Mouse (Mus musculus) MEL (cell line): ENCODE data around the gene Ndufaf8. TPM values are rescaled to one million over a fixed set of nuclear protein-coding genes. Genes with fewer than 3 reads are reported as not detected.

Experiments
- DNase-seq: peaks from one replicate; pipeline ENCODE4 v3.0.0; 2011; ENCODE audit warnings: low read depth, low spot score
- H3K27ac ChIP-seq: 2 replicates; pipeline ENCODE4 v1.5.1; 2012; ENCODE audit warnings: low read depth, mild to moderate bottlenecking, control low read depth, low read length, moderate library complexity; ENCODE audit not compliant: control insufficient read depth
- H3K27me3 ChIP-seq, 2 experiments: fragments of 150-350 bp in 1 of 2; sonication (generic) in 1 of 2; 2 replicates each; pipeline ENCODE4 v1.6.1; 2012; ENCODE audit warnings: low read length in 2 of 2, mild to moderate bottlenecking in 2 of 2, improper control_type of control experiment in 1 of 2, moderate library complexity in 1 of 2; ENCODE audit not compliant: insufficient read depth in 2 of 2, control insufficient read depth in 1 of 2
- H3K36me3 ChIP-seq, 2 experiments: 2 replicates each; pipeline ENCODE4 v1.6.1; 2012 to 2014; ENCODE audit warnings: low read length in 2 of 2, improper control_type of control experiment in 1 of 2, inconsistent platforms in 1 of 2, mild to moderate bottlenecking in 1 of 2; ENCODE audit not compliant: insufficient read depth in 2 of 2, control insufficient read depth in 1 of 2
- H3K4me1 ChIP-seq, 2 experiments: fragments of 150-350 bp in 1 of 2; sonication (generic) in 1 of 2; 2 replicates each; pipeline ENCODE4 v1.6.1; 2012; ENCODE audit warnings: low read length in 2 of 2, improper control_type of control experiment in 1 of 2, mild to moderate bottlenecking in 1 of 2; ENCODE audit not compliant: insufficient read depth in 2 of 2, control insufficient read depth in 1 of 2
- H3K4me3 ChIP-seq, 2 experiments: fragments of 150-350 bp in 1 of 2; sonication (generic) in 1 of 2; 2 replicates each; pipeline ENCODE4 v1.5.1; 2012; ENCODE audit warnings: low read depth in 2 of 2, low read length in 2 of 2, mild to moderate bottlenecking in 2 of 2, moderate library complexity in 2 of 2, control low read depth in 1 of 2, improper control_type of control experiment in 1 of 2; ENCODE audit not compliant: control insufficient read depth in 1 of 2, insufficient read depth in 1 of 2
- H3K79me2 ChIP-seq: 2 replicates; pipeline ENCODE4 v1.6.1; 2012; ENCODE audit warnings: mild to moderate bottlenecking, low read length, moderate library complexity; ENCODE audit not compliant: control insufficient read depth, poor library complexity, insufficient read depth
- H3K9ac ChIP-seq: 2 replicates; pipeline ENCODE4 v1.6.1; 2012; ENCODE audit warnings: low read depth, mild to moderate bottlenecking, control low read depth, low read length, moderate library complexity; ENCODE audit not compliant: control insufficient read depth, poor library complexity, severe bottlenecking
- H3K9me3 ChIP-seq: fragments of 150-350 bp; sonication (generic); replicated peaks from 2 replicates; pipeline ENCODE4 v1.6.1; 2012; ENCODE audit warnings: mild to moderate bottlenecking, low read length, improper control_type of control experiment, moderate library complexity; ENCODE audit not compliant: insufficient read depth
- BHLHE40 ChIP-seq: IDR thresholded peaks from 2 replicates; pipeline ENCODE4 v1.6.1; 2012; ENCODE audit warnings: low read depth, mild to moderate bottlenecking, inconsistent platforms, low read length, improper control_type of control experiment, borderline replicate concordance
- CHD1 ChIP-seq: IDR thresholded peaks from 2 replicates; pipeline ENCODE4 v1.6.1; 2012; ENCODE audit warnings: low read depth, mild to moderate bottlenecking, inconsistent platforms, low read length, improper control_type of control experiment
- CTCF ChIP-seq, 3 experiments: IDR thresholded peaks in 2 of 3; conservative IDR thresholded peaks in 1 of 3; 2 replicates each; pipeline ENCODE4 v1.5.1; 2011 to 2012; ENCODE audit warnings: low read length in 3 of 3, low read depth in 2 of 3, mild to moderate bottlenecking in 2 of 3, improper control_type of control experiment in 1 of 3, inconsistent platforms in 1 of 3, mixed read lengths in 1 of 3, moderate library complexity in 1 of 3; ENCODE audit not compliant: control insufficient read depth in 1 of 3, insufficient read depth in 1 of 3, poor library complexity in 1 of 3, severe bottlenecking in 1 of 3
- EP300 ChIP-seq, 2 experiments: IDR thresholded peaks; 2 replicates each; pipeline ENCODE4 v1.6.1; 2011; ENCODE audit warnings: improper control_type of control experiment in 2 of 2, low read length in 2 of 2, low read depth in 1 of 2, mild to moderate bottlenecking in 1 of 2
- ETS1 ChIP-seq: IDR thresholded peaks from 2 replicates; pipeline ENCODE4 v1.6.1; 2012; ENCODE audit warnings: low read depth, mild to moderate bottlenecking, inconsistent platforms, low read length, improper control_type of control experiment, moderate library complexity
- GATA1 ChIP-seq: IDR thresholded peaks from 2 replicates; pipeline ENCODE4 v1.6.1; 2011; ENCODE audit warnings: low read depth, low read length, improper control_type of control experiment
- MAX ChIP-seq: IDR thresholded peaks from 2 replicates; pipeline ENCODE4 v1.6.1; 2011; ENCODE audit warnings: low read length, improper control_type of control experiment
- MEF2A ChIP-seq: IDR thresholded peaks from 2 replicates; pipeline ENCODE4 v1.6.1; 2014; ENCODE audit warnings: low read depth, mild to moderate bottlenecking, inconsistent platforms, low read length, improper control_type of control experiment; ENCODE audit not compliant: poor library complexity, insufficient replicate concordance, severe bottlenecking; ENCODE audit errors: extremely low read depth
- MXI1 ChIP-seq: IDR thresholded peaks from 2 replicates; pipeline ENCODE4 v1.6.1; 2011; ENCODE audit warnings: mild to moderate bottlenecking, low read depth, low read length, improper control_type of control experiment
- MYB ChIP-seq: IDR thresholded peaks from 2 replicates; pipeline ENCODE4 v1.6.1; 2011; ENCODE audit warnings: mild to moderate bottlenecking, low read depth, low read length, improper control_type of control experiment
- MYC ChIP-seq: IDR thresholded peaks from 2 replicates; pipeline ENCODE4 v1.6.1; 2011; ENCODE audit warnings: low read depth, mild to moderate bottlenecking, low read length, improper control_type of control experiment, moderate library complexity
- NRF1 ChIP-seq: IDR thresholded peaks from 2 replicates; pipeline ENCODE4 v1.6.1; 2014; ENCODE audit warnings: low read depth, mild to moderate bottlenecking, inconsistent platforms, low read length, improper control_type of control experiment, moderate library complexity; ENCODE audit not compliant: poor library complexity, insufficient read depth, severe bottlenecking
- POLR2AphosphoS2 ChIP-seq: IDR thresholded peaks from 2 replicates; pipeline ENCODE4 v1.6.1; 2011; ENCODE audit warnings: low read length, improper control_type of control experiment
- RCOR1 ChIP-seq: IDR thresholded peaks from 2 replicates; pipeline ENCODE4 v1.6.1; 2012; ENCODE audit warnings: low read depth, mild to moderate bottlenecking, inconsistent platforms, low read length, improper control_type of control experiment
- SIN3A ChIP-seq: IDR thresholded peaks from 2 replicates; pipeline ENCODE4 v1.6.1; 2012; ENCODE audit warnings: low read length, improper control_type of control experiment, inconsistent platforms
- TBP ChIP-seq: IDR thresholded peaks from 2 replicates; pipeline ENCODE4 v1.8.0; 2011; ENCODE audit warnings: low read depth, low read length, improper control_type of control experiment
- TCF12 ChIP-seq: IDR thresholded peaks from 2 replicates; pipeline ENCODE4 v1.6.1; 2014; ENCODE audit warnings: low read depth, mild to moderate bottlenecking, inconsistent platforms, low read length, improper control_type of control experiment, moderate library complexity
- UBTF ChIP-seq: IDR thresholded peaks from 2 replicates; pipeline ENCODE4 v1.6.1; 2012; ENCODE audit warnings: low read depth, mild to moderate bottlenecking, inconsistent platforms, low read length, improper control_type of control experiment, moderate library complexity, borderline replicate concordance; ENCODE audit not compliant: insufficient read depth
- ZC3H11A ChIP-seq: IDR thresholded peaks from 2 replicates; pipeline ENCODE4 v1.6.1; 2012; ENCODE audit warnings: low read depth, mild to moderate bottlenecking, inconsistent platforms, low read length, improper control_type of control experiment
- ZMIZ1 ChIP-seq: IDR thresholded peaks from 2 replicates; pipeline ENCODE4 v1.6.1; 2012; ENCODE audit warnings: low read depth, mild to moderate bottlenecking, inconsistent platforms, low read length, improper control_type of control experiment, moderate library complexity
- polyA plus RNA-seq, 2 experiments: library from polyadenylated mRNA; stranded (reverse) in 1 of 2; unstranded in 1 of 2; fragments of >175 nt in 1 of 2; fragments of >200 nt in 1 of 2; gene quantifications; 2 replicates each; pipeline versions ENCODE4 v1.2.1 to v1.2.4; 2012; ENCODE audit warnings: low replicate concordance in 2 of 2, low read depth in 1 of 2; ENCODE audit not compliant: insufficient read length in 2 of 2, insufficient read depth in 1 of 2, missing spikeins in 1 of 2
- total RNA-seq: library from RNA; depleted of rRNA; stranded (reverse); fragments of 300-350 nt; gene quantifications from 2 replicates; pipeline ENCODE4 v1.2.3, GENCODE M21; 2012

Ndufaf8 gene
- total and polyA plus RNA-seq, 3 experiments, result 77.6 to 120 TPM; not detected in 1

- H3K36me3 ChIP-seq, result peaks cover 15 to 34% of the 10 kb centered on the region in 2 experiments
- H3K4me1 ChIP-seq, result peaks cover 22 to 39% of the 10 kb centered on the region in 2 experiments
- TF ChIP-seq ZC3H11A (no peak), POLR2AphosphoS2 (0 out of 2 replicates have a peak, but pooled peaks have one; percentile 32)
- no peak for DNase-seq
- H3K79me2 ChIP-seq, result no peaks in the 10 kb centered on the region; the same call in 1 of the 2 replicates
- H3K4me3 ChIP-seq, result no peak overlapping the region
- no peaks in the 10 kb centered on the region for H3K9me3 ChIP-seq
- no peaks in the 10 kb centered on the region for H3K27me3 ChIP-seq
- no peak overlapping the region for H3K9ac ChIP-seq
- H3K27ac ChIP-seq, result no peak overlapping the region
These were observed 36.3 kb downstream of the Ndufaf8 start for GRCm38 (mm10) chr11:120134847-120135530.

GRCm38 (mm10) chr11:120136195-120136594, 37.5 kb downstream of the Ndufaf8 start:
- Histone ChIP-seq H3K9me3 (no peaks in the 10 kb centered on the region), H3K27ac (peak overlapping the region; percentile 43; the same call in 1 of the 2 replicates), H3K27me3 (no peaks in the 10 kb centered on the region), H3K9ac (no peak overlapping the region), H3K36me3 (peaks cover 12 to 35% of the 10 kb centered on the region in 2 experiments), H3K79me2 (no peaks in the 10 kb centered on the region; the same call in 1 of the 2 replicates), H3K4me1 (peaks cover 22 to 42% of the 10 kb centered on the region in 2 experiments), H3K4me3 (no peak overlapping the region)
- no peak for TF ChIP-seq CTCF (IDR thresholded peaks at IDR 0.05 in 2 of 3, conservative IDR thresholded peaks at IDR 0.05 in 1 of 3; ENCODE audit: control insufficient read depth in 1 of 3, insufficient read depth in 1 of 3, low read depth in 2 of 3, low read length in 3 of 3, poor library complexity in 1 of 3, severe bottlenecking in 1 of 3)
- no peak for TF ChIP-seq GATA1
- no peak for TF ChIP-seq MYB
- TF ChIP-seq NRF1, result no peak
- no peak for TF ChIP-seq CHD1
- no peak for TF ChIP-seq BHLHE40
- no peak for TF ChIP-seq ZC3H11A
- TF ChIP-seq ZMIZ1, result no peak
- no peak for DNase-seq

- H3K4me3 ChIP-seq, result no peak overlapping the region
- H3K27me3 ChIP-seq, result no peaks in the 10 kb centered on the region
- peak; percentile 91 for DNase-seq
- peak overlapping the region; percentile 6 for H3K9ac ChIP-seq
- H3K36me3 ChIP-seq, result peaks cover 8 to 35% of the 10 kb centered on the region in 2 experiments
- peaks cover 22 to 42% of the 10 kb centered on the region in 2 experiments for H3K4me1 ChIP-seq
- peak overlapping the region; percentile 63 for H3K27ac ChIP-seq
- no peaks in the 10 kb centered on the region for H3K9me3 ChIP-seq
- H3K79me2 ChIP-seq, result no peaks in the 10 kb centered on the region; the same call in 1 of the 2 replicates
- TF ChIP-seq BHLHE40, result peak; percentile 71; the same call in 1 of the 2 replicates
- peak; percentile 85 for TF ChIP-seq TBP
- TF ChIP-seq MXI1, result peak; percentile 87
- peak; percentile 92 for TF ChIP-seq TCF12
- TF ChIP-seq RCOR1, result no peak; the same call in 1 of the 2 replicates
- peak; percentile 82; the same call in 1 of the 2 replicates for TF ChIP-seq ETS1
- 0 out of 2 replicates have a peak, but pooled peaks have one; percentile 65 for TF ChIP-seq UBTF
- TF ChIP-seq CHD1, result no peak
- TF ChIP-seq EP300 (IDR thresholded peaks at IDR 0.05; ENCODE audit: low read depth in 1 of 2, low read length in 2 of 2), result peak; percentile 88 to 92
- TF ChIP-seq MEF2A, result no peak
- TF ChIP-seq ZC3H11A, result no peak
- TF ChIP-seq MYC, result peak; percentile 69
- peak; percentile 85 for TF ChIP-seq SIN3A
- TF ChIP-seq GATA1, result peak; percentile 92
- peak; percentile 84 for TF ChIP-seq MAX
These were observed 38.3 kb downstream of the Ndufaf8 start for GRCm38 (mm10) chr11:120136796-120137624.
